Mouse (Mus musculus) liver, embryonic 15.5 days (tissue): Measurements from ENCODE around the gene Map3k5. TPM values are rescaled to one million over a fixed set of nuclear protein-coding genes. Genes with fewer than 3 reads are reported as not detected.
A peak's percentile ranks its signal among the peaks of the same experiment; 100 is the strongest.

Experiments
- ATAC-seq: fragments of 200-750 bp; cut with Nextera tagmentation; 2 replicates; pipeline ENCODE4 v1.8.0; 2017; ENCODE audit warnings: moderate number of reproducible peaks, mild to moderate bottlenecking, moderate library complexity; ENCODE audit not compliant: insufficient read depth
- H3K27ac ChIP-seq: fragments of 300-500 bp; sonication (generic); replicated peaks from 2 replicates; pipeline ENCODE4 v1.5.1; 2015; ENCODE audit warnings: mild to moderate bottlenecking, inconsistent platforms
- H3K27me3 ChIP-seq: fragments of 300-500 bp; sonication (generic); 2 replicates; pipeline ENCODE4 v1.6.1; 2015; ENCODE audit warnings: mild to moderate bottlenecking, inconsistent platforms
- H3K36me3 ChIP-seq: fragments of 300-500 bp; sonication (generic); replicated peaks from 2 replicates; pipeline ENCODE4 v1.6.1; 2015; ENCODE audit warnings: moderate library complexity, mild to moderate bottlenecking, inconsistent platforms
- H3K4me1 ChIP-seq: fragments of 300-500 bp; sonication (generic); replicated peaks from 2 replicates; pipeline ENCODE4 v1.6.1; 2015; ENCODE audit warnings: inconsistent platforms
- H3K4me2 ChIP-seq: fragments of 300-500 bp; sonication (generic); 2 replicates; pipeline ENCODE4 v1.6.1; 2015; ENCODE audit warnings: moderate library complexity, mild to moderate bottlenecking, inconsistent platforms
- H3K4me3 ChIP-seq: fragments of 300-500 bp; sonication (generic); replicated peaks from 2 replicates; pipeline ENCODE4 v1.5.1; 2015; ENCODE audit warnings: mild to moderate bottlenecking, inconsistent platforms
- H3K9ac ChIP-seq: fragments of 300-500 bp; sonication (generic); 2 replicates; pipeline ENCODE4 v1.6.1; 2015; ENCODE audit warnings: moderate library complexity, mild to moderate bottlenecking, inconsistent platforms
- H3K9me3 ChIP-seq: fragments of 300-500 bp; sonication (generic); replicated peaks from 2 replicates; pipeline ENCODE4 v1.6.1; 2016; ENCODE audit warnings: inconsistent platforms
- WGBS: fragments of 180-500 bp; shearing (Covaris S2); methylation state at CpG from one replicate; pipeline ENCODE4 v1.1.7; 2015; ENCODE audit warnings: mixed read lengths; ENCODE audit not compliant: insufficient replicate concordance; 5-methylcytosine and 5-hydroxymethylcytosine counted together
- polyA plus RNA-seq: library from polyadenylated mRNA; unstranded; fragments of >200 nt; fragmentation: Nextera tagmentation; extraction: Ambion mirVana; gene quantifications from 2 replicates; pipeline ENCODE4 v1.2.1, GENCODE M21; 2015

Map3k5 gene
- polyA plus RNA-seq, 1 experiment from 2014 or later: 0.79 TPM

DNA sequence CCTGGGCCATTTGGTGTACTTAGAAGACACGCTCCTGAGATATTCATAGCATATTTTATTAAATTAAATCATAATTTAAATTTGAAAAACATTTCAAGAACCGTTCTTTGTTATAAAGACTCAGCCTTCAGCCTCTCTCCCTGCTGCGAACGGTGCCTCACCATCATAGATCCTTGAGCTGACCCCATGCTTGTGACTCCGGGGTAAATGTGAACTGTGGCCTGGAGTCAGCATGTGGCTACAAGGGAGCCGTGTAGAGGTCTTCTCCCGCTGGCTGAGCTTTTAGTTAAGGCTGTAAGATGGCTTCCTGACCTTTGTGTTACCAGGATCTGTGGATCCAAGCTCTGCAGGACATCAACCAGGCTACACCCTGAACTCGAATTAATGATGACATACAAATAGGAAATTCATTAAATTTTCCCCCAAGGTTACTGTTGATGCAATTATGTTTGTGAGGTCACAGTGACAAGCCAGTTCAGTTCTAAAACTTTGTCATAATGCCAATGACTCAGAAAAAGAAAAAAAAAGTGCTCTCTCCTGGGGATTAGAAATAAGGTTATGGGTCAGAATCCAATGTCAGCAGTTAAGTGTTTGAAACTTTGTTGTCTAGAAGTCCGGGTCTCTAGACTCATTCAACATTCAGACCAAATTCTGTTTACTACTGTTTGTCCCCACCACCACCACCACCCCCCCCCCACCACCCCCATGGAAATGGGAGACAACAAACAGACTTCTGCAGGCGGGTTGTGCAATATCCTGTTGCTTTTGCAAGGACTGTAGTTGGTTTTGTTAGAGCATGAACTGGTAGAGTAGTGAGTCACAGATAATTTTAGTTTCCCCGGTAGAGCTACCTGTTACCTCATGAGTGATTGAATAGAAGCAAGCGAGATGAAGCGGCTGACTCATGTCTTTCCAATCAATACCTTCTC, 142.5 kb downstream of the Map3k5 start:
- Histone ChIP-seq H3K9ac (no peak overlapping the region), H3K4me2 (no peak overlapping the region), H3K36me3 (no peaks in the 10 kb centered on the region), H3K27me3 (no peaks in the 10 kb centered on the region), H3K9me3 (no peaks in the 10 kb centered on the region), H3K27ac (peak overlapping the region; percentile 61; the same call in 1 of the 2 replicates), H3K4me1 (peaks cover 12% of the 10 kb centered on the region), H3K4me3 (no peak overlapping the region)
- WGBS: 54% methylated on average over 13 of the region's 13 CpGs
- peak; percentile 60; the same call in 1 of the 2 replicates for ATAC-seq

DNA sequence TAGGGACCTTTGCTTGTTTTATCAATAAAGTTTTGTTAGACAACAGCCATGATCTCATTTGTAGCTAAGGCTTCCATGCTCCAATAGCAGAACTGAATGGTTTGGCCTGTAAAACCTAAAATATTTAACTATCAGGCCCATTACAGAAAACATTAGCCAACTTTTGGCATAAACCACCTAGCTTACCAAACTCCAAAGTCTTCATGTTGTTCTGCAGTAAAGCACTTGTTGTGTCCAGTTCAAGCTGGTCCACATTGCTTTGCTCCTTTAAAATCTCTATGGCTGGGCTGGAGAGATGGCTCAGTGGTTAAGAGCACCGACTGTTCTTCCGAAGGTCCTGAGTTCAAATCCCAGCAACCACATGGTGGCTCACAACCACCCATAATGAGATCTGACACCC, 144.1 kb downstream of the Map3k5 start:
- Histone ChIP-seq H3K27ac (no peak overlapping the region), H3K9me3 (no peaks in the 10 kb centered on the region), H3K4me1 (peaks cover 12% of the 10 kb centered on the region), H3K27me3 (no peaks in the 10 kb centered on the region), H3K9ac (no peak overlapping the region), H3K4me2 (no peak overlapping the region), H3K4me3 (no peak overlapping the region), H3K36me3 (0 out of 2 replicates have a peak, but pooled peaks cover 3% of the 10 kb centered on the region)
- 91% methylated on average over 2 of the region's 2 CpGs for WGBS
- ATAC-seq: no peak

DNA sequence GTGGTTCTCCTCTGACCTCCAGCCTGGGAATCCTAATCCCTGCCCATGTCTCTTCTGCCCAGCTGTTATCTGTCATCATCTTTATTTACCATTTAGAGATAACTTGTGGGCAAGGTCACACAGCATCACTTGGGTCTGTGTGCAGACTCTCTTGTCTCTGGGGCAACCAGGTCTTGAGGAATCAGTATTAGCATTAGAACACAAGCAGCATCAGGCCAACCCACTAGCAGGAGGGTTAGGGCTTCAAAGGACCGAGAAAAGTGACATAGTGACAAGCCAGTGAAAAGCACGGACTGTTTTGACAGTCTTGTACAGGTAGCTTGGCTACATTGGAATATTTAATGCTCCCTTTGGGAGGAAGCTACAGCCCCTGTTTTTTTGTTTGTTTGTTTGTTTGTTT, 153.6 kb downstream of the Map3k5 start:
- ATAC-seq: no peak

DNA sequence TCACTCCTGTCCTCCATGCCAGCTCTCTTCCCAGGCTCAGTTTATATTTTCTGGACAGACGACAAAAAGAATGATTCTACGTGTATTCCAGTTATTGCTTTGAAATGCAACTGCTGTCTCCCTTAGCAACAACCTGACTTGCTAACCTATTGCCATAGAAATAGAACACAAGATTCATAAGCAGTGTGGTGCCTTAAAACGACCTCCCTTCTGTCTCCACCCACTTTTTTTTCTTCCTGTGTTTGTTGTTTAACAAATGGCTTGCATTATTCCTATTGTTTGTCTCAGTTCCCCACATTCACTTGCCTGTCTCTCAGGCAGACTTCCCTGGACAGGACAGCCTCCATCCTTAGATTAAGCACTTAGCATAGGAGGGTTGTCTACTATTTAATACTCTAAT, 154.8 kb downstream of the Map3k5 start:
- H3K27ac ChIP-seq: no peak overlapping the region
- H3K9ac ChIP-seq: no peak overlapping the region
- no peaks in the 10 kb centered on the region for H3K9me3 ChIP-seq
- 0 out of 2 replicates have a peak, but pooled peaks cover 5% of the 10 kb centered on the region for H3K36me3 ChIP-seq
- no peak overlapping the region for H3K4me2 ChIP-seq
- H3K4me1 ChIP-seq: no peaks in the 10 kb centered on the region
- ATAC-seq: no peak
- H3K4me3 ChIP-seq: no peak overlapping the region
- no peaks in the 10 kb centered on the region for H3K27me3 ChIP-seq
- 55% methylated on average over 3 of the region's 3 CpGs for WGBS

More for the DNA sequence above, 153.6 kb downstream of the Map3k5 start:
- Histone ChIP-seq H3K36me3 (0 out of 2 replicates have a peak, but pooled peaks cover 6% of the 10 kb centered on the region), H3K9ac (no peak overlapping the region), H3K4me2 (no peak overlapping the region), H3K27ac (no peak overlapping the region), H3K4me3 (no peak overlapping the region), H3K9me3 (no peaks in the 10 kb centered on the region), H3K4me1 (no peaks in the 10 kb centered on the region), H3K27me3 (no peaks in the 10 kb centered on the region)
- 70% methylated on average over 2 of the region's 2 CpGs for WGBS

DNA sequence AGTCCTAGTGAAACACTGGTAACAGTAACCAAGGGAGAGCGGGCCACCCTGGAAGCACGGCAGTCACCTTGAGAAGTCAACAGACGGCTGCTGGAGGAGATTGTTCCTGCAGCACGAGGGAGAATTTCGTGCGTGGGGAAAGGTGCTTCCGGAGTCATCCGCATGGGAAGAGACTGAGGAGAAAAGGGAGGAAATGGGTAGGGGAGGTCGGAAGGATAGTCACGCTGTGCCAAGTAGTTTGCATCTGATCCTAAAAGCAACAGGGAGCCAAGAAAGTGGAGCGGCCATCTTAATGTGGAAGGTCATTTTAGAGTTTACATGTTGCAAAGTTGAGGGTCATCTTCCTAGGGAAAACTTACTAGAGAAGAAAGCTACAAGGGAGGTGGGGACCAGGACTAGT, 155.9 kb downstream of the Map3k5 start:
- H3K27me3 ChIP-seq: no peaks in the 10 kb centered on the region
- no peaks in the 10 kb centered on the region for H3K4me1 ChIP-seq
- H3K36me3 ChIP-seq: no peaks in the 10 kb centered on the region
- H3K4me3 ChIP-seq: no peak overlapping the region
- no peak overlapping the region for H3K4me2 ChIP-seq
- H3K9ac ChIP-seq: no peak overlapping the region
- no peak for ATAC-seq
- WGBS: 72% methylated on average over 11 of the region's 11 CpGs
- no peak overlapping the region for H3K27ac ChIP-seq
- H3K9me3 ChIP-seq: no peaks in the 10 kb centered on the region

DNA sequence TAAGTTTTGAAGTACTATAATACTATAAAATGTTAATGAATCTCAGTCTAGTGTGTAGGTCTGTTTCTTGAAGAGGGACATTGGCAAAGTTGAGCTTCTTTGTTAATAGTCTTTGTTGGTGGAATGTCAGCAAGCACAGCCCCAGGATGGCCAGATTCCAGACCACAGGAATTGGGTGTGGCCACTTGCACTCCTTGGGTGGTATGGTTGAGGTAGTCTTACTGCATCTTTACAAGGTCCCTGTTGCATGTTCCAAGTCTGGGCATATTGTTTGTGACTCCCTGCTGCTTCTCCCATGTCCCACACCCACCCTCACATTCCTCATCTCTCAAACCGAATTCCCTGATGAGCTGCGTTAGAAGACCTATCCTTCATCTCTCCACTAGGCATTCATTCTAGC, 157.1 kb downstream of the Map3k5 start:
- no peak for ATAC-seq
- Histone ChIP-seq H3K4me2 (no peak overlapping the region), H3K9me3 (no peaks in the 10 kb centered on the region), H3K4me1 (no peaks in the 10 kb centered on the region), H3K36me3 (no peaks in the 10 kb centered on the region), H3K4me3 (no peak overlapping the region), H3K9ac (no peak overlapping the region), H3K27ac (no peak overlapping the region), H3K27me3 (no peaks in the 10 kb centered on the region)
- WGBS: 81% methylated on average over 2 of the region's 2 CpGs

DNA sequence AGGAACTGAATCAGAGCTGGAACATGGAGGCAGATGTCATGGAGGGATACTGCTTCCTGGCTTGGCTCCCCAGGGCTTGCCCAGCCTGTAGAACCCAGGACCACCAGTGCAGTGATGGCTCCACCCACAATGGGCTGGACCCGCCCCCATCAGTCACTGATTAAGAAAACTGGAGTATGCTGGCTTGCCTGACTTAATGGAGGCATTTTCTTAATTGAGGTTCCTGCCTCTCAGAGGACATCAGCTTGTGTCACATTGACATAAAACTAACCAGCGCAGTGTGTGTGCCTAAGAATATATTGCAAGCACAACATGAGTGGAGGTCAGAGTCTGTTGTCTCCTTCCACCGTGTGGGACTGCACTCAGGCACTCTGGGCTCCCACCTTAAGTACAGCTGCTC, 158.1 kb downstream of the Map3k5 start:
- WGBS: 55% methylated on average over 3 of the region's 3 CpGs
- Histone ChIP-seq H3K27me3 (no peaks in the 10 kb centered on the region), H3K36me3 (no peaks in the 10 kb centered on the region), H3K4me2 (no peak overlapping the region), H3K9ac (no peak overlapping the region), H3K27ac (no peak overlapping the region), H3K4me1 (no peaks in the 10 kb centered on the region), H3K4me3 (no peak overlapping the region), H3K9me3 (no peaks in the 10 kb centered on the region)
- no peak for ATAC-seq

DNA sequence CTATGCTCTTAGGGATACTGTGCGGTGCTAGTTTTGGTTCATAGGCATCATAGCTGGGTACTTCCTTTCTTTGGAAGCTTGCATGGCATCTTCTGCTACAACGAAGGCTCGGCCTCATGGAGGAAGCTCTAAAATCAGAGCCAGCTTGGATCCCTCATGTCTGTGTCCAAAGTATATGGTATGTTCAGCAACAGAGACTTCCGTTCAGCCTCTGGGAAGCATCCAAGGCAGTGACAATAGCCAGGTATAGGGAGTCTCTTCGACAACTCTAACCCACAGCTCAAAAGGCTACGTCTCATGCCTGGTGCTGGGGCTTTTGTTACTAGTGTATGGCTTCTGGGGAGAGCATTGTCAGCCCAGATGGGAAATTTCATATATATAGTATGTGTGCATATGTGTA, 167.2 kb downstream of the Map3k5 start:
- Histone ChIP-seq H3K27me3 (no peaks in the 10 kb centered on the region), H3K36me3 (no peaks in the 10 kb centered on the region), H3K4me1 (0 out of 2 replicates have a peak, but pooled peaks cover 6% of the 10 kb centered on the region), H3K27ac (no peak overlapping the region), H3K4me3 (no peak overlapping the region), H3K4me2 (no peak overlapping the region), H3K9me3 (no peaks in the 10 kb centered on the region), H3K9ac (no peak overlapping the region)
- 72% methylated on average over 6 of the region's 6 CpGs for WGBS
- ATAC-seq: no peak

DNA sequence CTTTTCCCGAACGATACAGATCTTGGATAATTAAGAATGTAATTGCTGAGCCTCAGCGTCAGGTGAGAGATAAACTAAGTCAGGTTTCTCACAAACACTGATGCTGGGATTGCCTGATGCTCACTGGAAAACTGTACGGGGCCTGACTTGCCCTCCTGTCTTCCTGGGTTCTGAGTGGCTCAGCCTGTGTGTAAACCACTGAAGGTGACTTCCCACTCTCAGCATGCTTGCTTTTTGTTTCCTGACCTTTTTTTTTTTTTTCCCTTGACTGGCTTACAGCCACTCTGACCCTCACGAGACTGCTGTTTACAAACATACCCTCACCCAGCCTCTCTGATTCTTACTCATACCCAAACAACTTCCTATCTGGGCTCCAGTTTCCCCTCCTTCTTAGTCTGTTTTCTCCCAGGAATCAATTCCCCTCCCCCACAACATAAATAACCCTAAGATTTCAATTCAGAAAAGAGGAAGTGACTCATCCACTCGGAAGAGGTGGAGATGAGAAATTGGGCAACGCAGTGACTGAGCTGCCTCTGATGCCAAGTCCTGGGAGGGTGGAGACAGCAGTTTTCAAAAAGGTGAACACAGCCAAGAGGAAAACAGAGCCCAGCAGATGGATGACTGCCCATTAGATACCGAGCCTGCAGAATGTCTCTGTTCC, 170.1 kb downstream of the Map3k5 start:
- Histone ChIP-seq H3K27ac (no peak overlapping the region), H3K36me3 (no peaks in the 10 kb centered on the region), H3K27me3 (no peaks in the 10 kb centered on the region), H3K4me2 (no peak overlapping the region), H3K4me3 (no peak overlapping the region), H3K9me3 (no peaks in the 10 kb centered on the region), H3K4me1 (0 out of 2 replicates have a peak, but pooled peaks cover 6% of the 10 kb centered on the region), H3K9ac (no peak overlapping the region)
- ATAC-seq: peak; percentile 44; the same call in 1 of the 2 replicates
- WGBS: 32% methylated on average over 8 of the region's 8 CpGs

DNA sequence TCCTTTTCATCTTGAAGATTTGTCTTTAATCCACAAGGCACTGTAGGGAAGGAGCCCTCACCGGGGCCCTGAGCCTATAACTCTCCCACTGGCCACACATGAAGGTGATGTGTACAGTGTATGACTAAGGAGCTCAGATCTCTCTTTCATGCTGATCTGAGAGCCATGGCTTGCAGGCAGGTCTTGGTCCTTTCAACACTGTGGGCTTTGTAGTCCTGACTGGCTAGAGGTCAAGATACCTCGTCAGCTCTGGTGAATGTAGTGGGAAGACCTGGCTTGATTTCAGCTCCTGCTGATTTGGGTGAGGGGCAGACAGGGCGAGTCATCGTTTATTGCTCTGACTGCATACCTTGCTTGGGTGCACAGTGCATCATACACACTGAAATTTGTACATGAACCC, 171.3 kb downstream of the Map3k5 start:
- H3K9me3 ChIP-seq: no peaks in the 10 kb centered on the region
- H3K4me2 ChIP-seq: no peak overlapping the region
- no peaks in the 10 kb centered on the region for H3K27me3 ChIP-seq
- no peak overlapping the region for H3K4me3 ChIP-seq
- H3K27ac ChIP-seq: no peak overlapping the region
- H3K36me3 ChIP-seq: no peaks in the 10 kb centered on the region
- 60% methylated on average over 4 of the region's 4 CpGs for WGBS
- ATAC-seq: no peak
- H3K4me1 ChIP-seq: 0 out of 2 replicates have a peak, but pooled peaks cover 6% of the 10 kb centered on the region
- no peak overlapping the region for H3K9ac ChIP-seq

DNA sequence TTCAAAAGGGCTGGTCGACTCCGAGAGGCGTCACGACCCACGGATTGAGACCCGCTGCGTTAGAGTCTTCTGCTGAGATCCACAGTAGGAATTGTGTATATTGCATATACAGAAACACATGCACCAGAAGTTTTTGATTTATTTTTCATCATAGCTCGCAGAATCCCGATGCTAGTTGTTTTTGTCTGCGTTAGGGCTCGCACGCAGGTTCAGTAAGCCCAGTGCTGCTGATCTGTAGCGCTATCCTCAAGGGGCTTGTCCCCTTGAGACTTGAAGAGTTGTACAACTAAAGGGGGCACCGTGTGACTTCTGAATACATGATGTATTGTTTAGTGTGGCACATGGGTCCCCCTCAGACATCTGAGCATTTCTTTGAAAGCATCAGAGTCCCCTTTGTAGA, 172.8 kb downstream of the Map3k5 start:
- Histone ChIP-seq H3K27ac (no peak overlapping the region), H3K4me3 (no peak overlapping the region), H3K27me3 (no peaks in the 10 kb centered on the region), H3K36me3 (no peaks in the 10 kb centered on the region), H3K9me3 (no peaks in the 10 kb centered on the region), H3K9ac (no peak overlapping the region), H3K4me2 (no peak overlapping the region), H3K4me1 (peaks cover 12% of the 10 kb centered on the region; the same call in 1 of the 2 replicates)
- no peak for ATAC-seq
- WGBS: 84% methylated on average over 14 of the region's 14 CpGs
